Mouse (Mus musculus): Measurements from ENCODE around the gene Lrrc51. TPM values are rescaled to one million over a fixed set of nuclear protein-coding genes. Genes with fewer than 3 reads are reported as not detected.

Lrrc51 gene
- total and polyA plus RNA-seq, 3 experiments: 4.9 to 6.6 (median 5.6) TPM

GRCm38 (mm10) chr7:101974505-101974904, 40.8 kb upstream of the Lrrc51 start:
- H3K4me3 ChIP-seq (replicated peaks in 1 of 3; ENCODE audit: low read depth in 2 of 3, low read length in 2 of 3, poor library complexity in 1 of 3): no peak overlapping the region
- no peak overlapping the region for H3K9ac ChIP-seq (ENCODE audit: insufficient read depth, low read depth)
- in situ Hi-C loops (cut with MboI; ENCODE audit: low pct_ligation_motif_present, low pct_unique_long_range_greater_than_20kb, low sequenced_read_pairs): no loop called here
- DNase-seq (ENCODE audit: extremely low read depth): no peak
- H3K9me3 ChIP-seq (replicated peaks; ENCODE audit: low read length): no peaks in the 10 kb centered on the region
- H3K4me1 ChIP-seq (ENCODE audit: control insufficient read depth in 1 of 2, insufficient read depth in 2 of 2): peaks cover 2 to 37% of the 10 kb centered on the region in 2 experiments; a peak in 2 of 4 replicates
- no peak overlapping the region for H3K27ac ChIP-seq (ENCODE audit: insufficient read depth, low read depth)
- no peak overlapping the region for H3K4me2 ChIP-seq (ENCODE audit: insufficient read depth, low read depth, poor library complexity, severe bottlenecking)
- H3K79me2 ChIP-seq (replicated peaks; ENCODE audit: control insufficient read depth, extremely low read depth, insufficient read depth, poor library complexity, severe bottlenecking): peaks cover 39% of the 10 kb centered on the region
- peaks cover 0 to 36% of the 10 kb centered on the region in 2 experiments for H3K36me3 ChIP-seq (replicated peaks in 1 of 2; ENCODE audit: control insufficient read depth in 1 of 2, insufficient read depth in 1 of 2, low read length in 1 of 2)
- TF ChIP-seq GABPA (IDR thresholded peaks at IDR 0.05; ENCODE audit: insufficient replicate concordance, low read depth, low read length) (no peak), MXI1 (IDR thresholded peaks at IDR 0.05; ENCODE audit: low read depth, low read length) (no peak), ZC3H11A (IDR thresholded peaks at IDR 0.05; ENCODE audit: low read depth, low read length) (no peak), POLR2A (IDR thresholded peaks at IDR 0.05; ENCODE audit: low read depth, low read length) (no peak), JUN (IDR thresholded peaks at IDR 0.05; ENCODE audit: insufficient read depth, low read depth, low read length) (no peak), PAX5 (IDR thresholded peaks at IDR 0.05; ENCODE audit: low read length) (no peak), SMC3 (IDR thresholded peaks at IDR 0.05; ENCODE audit: low read depth, low read length) (no peak), ELF1 (IDR thresholded peaks at IDR 0.05; ENCODE audit: low read depth, low read length) (no peak), MAX (IDR thresholded peaks at IDR 0.05; ENCODE audit: low read length) (no peak), SIN3A (IDR thresholded peaks at IDR 0.05; ENCODE audit: low read length) (no peak), NRF1 (IDR thresholded peaks at IDR 0.05; ENCODE audit: low read depth, low read length) (no peak), ETS1 (conservative IDR thresholded peaks at IDR 0.05; ENCODE audit: low read depth, low read length) (no peak), BHLHE40 (IDR thresholded peaks at IDR 0.05; ENCODE audit: low read depth, low read length) (no peak), USF1 (IDR thresholded peaks at IDR 0.05; ENCODE audit: low read depth, low read length) (no peak)
- H3K27me3 ChIP-seq (replicated peaks): no peaks in the 10 kb centered on the region
- dilution Hi-C loops (cut with MboI; ENCODE audit: extremely low pct_ligation_motif_present, extremely low pct_unique_long_range_greater_than_20kb, low sequenced_read_pairs): no loop called here

- Histone ChIP-seq H3K36me3 (replicated peaks in 1 of 2; ENCODE audit: control insufficient read depth in 1 of 2, insufficient read depth in 1 of 2, low read length in 1 of 2) (peaks cover 0 to 33% of the 10 kb centered on the region in 2 experiments), H3K9me3 (replicated peaks; ENCODE audit: low read length) (no peaks in the 10 kb centered on the region), H3K4me3 (replicated peaks in 1 of 3; ENCODE audit: low read depth in 2 of 3, low read length in 2 of 3, poor library complexity in 1 of 3) (no peak overlapping the region), H3K4me2 (ENCODE audit: insufficient read depth, low read depth, poor library complexity, severe bottlenecking) (no peak overlapping the region), H3K79me2 (replicated peaks; ENCODE audit: control insufficient read depth, extremely low read depth, insufficient read depth, poor library complexity, severe bottlenecking) (peaks cover 39% of the 10 kb centered on the region), H3K27ac (ENCODE audit: insufficient read depth, low read depth) (no peak overlapping the region), H3K4me1 (ENCODE audit: control insufficient read depth in 1 of 2, insufficient read depth in 2 of 2) (peaks cover 2 to 45% of the 10 kb centered on the region in 2 experiments; a peak in 2 of 4 replicates), H3K27me3 (replicated peaks) (no peaks in the 10 kb centered on the region), H3K9ac (ENCODE audit: insufficient read depth, low read depth) (no peak overlapping the region)
- DNase-seq (ENCODE audit: extremely low read depth): no peak
- no peak for TF ChIP-seq CTCF (conservative IDR thresholded peaks at IDR 0.05 in 1 of 2, IDR thresholded peaks at IDR 0.05 in 1 of 2; ENCODE audit: low read depth in 2 of 2, low read length in 2 of 2)
- TF ChIP-seq MAZ (IDR thresholded peaks at IDR 0.05; ENCODE audit: low read depth, low read length): no peak
- TF ChIP-seq RAD21 (IDR thresholded peaks at IDR 0.05; ENCODE audit: low read depth, low read length): no peak
- TF ChIP-seq USF1 (IDR thresholded peaks at IDR 0.05; ENCODE audit: low read depth, low read length): no peak
- no peak for TF ChIP-seq ZKSCAN1 (IDR thresholded peaks at IDR 0.05; ENCODE audit: borderline replicate concordance, low read depth, low read length)
- TF ChIP-seq ETS1 (conservative IDR thresholded peaks at IDR 0.05; ENCODE audit: low read depth, low read length): no peak
- TF ChIP-seq ZNF384 (IDR thresholded peaks at IDR 0.05; ENCODE audit: low read depth, low read length): no peak
- TF ChIP-seq PAX5 (IDR thresholded peaks at IDR 0.05; ENCODE audit: low read length): no peak
- TF ChIP-seq MYC (IDR thresholded peaks at IDR 0.05; ENCODE audit: low read depth, low read length): no peak
- TF ChIP-seq TBP (conservative IDR thresholded peaks at IDR 0.05; ENCODE audit: low read depth, low read length): no peak
- no peak for TF ChIP-seq EP300 (IDR thresholded peaks at IDR 0.05; ENCODE audit: low read length)
- no peak for TF ChIP-seq ELF1 (IDR thresholded peaks at IDR 0.05; ENCODE audit: low read depth, low read length)
- TF ChIP-seq TCF12 (IDR thresholded peaks at IDR 0.05; ENCODE audit: low read depth, low read length): no peak
- TF ChIP-seq MXI1 (IDR thresholded peaks at IDR 0.05; ENCODE audit: low read depth, low read length): no peak
- TF ChIP-seq SMC3 (IDR thresholded peaks at IDR 0.05; ENCODE audit: low read depth, low read length): no peak
- no peak for TF ChIP-seq NELFE (IDR thresholded peaks at IDR 0.05; ENCODE audit: low read depth, low read length)
- no peak for TF ChIP-seq HCFC1 (IDR thresholded peaks at IDR 0.05; ENCODE audit: low read depth, low read length)
- in situ Hi-C loops (cut with MboI; ENCODE audit: low pct_ligation_motif_present, low pct_unique_long_range_greater_than_20kb, low sequenced_read_pairs) (no loop called here), dilution Hi-C loops (cut with MboI; ENCODE audit: extremely low pct_ligation_motif_present, extremely low pct_unique_long_range_greater_than_20kb, low sequenced_read_pairs) (no loop called here)
Observed at GRCm38 (mm10) chr7:101973730-101974129, 40.0 kb upstream of the Lrrc51 start.

Measured in CH12.LX (cell line).